Mouse (Mus musculus): ENCODE data around the gene Nsf. TPM values are rescaled to one million over a fixed set of nuclear protein-coding genes. Genes with fewer than 3 reads are reported as not detected.

The Nsf gene
- polyA plus RNA-seq, 1 experiment from 2014 or later, result 30.5 TPM

DNA sequence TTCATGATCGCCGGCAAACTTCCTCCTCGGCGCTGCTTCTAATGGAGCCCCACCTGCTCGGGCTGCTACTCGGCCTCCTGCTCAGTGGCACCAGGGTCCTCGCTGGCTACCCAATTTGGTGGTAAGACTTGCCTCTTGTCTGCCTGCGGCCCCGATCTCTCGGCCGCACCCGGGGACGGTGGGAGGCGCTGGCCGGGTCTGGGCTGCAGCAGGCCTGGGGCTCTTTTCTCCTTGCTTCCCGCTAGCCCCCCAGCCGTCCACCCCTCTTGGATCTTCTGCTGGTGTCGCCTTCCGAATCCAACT is 179.7 kb downstream of the Nsf start:
- under 1% methylated on average over 18 of the region's 19 CpGs for WGBS (ENCODE audit: insufficient replicate concordance)
- Histone ChIP-seq H3K27ac (ENCODE audit: low read depth, low read length) (no peak overlapping the region), H3K9me3 (replicated peaks; ENCODE audit: control insufficient read depth, low read length) (no peaks in the 10 kb centered on the region), H3K4me3 (ENCODE audit: low read depth, low read length) (peak overlapping the region; percentile 33), H3K27me3 (ENCODE audit: control insufficient read depth, insufficient read depth, low read length) (peaks cover 92% of the 10 kb centered on the region), H3K36me3 (ENCODE audit: control insufficient read depth, insufficient read depth, low read length) (no peaks in the 10 kb centered on the region), H3K4me1 (ENCODE audit: control insufficient read depth, insufficient read depth, low read length) (peaks cover 9% of the 10 kb centered on the region), H3K4me2 (peak overlapping the region; percentile 63), H3K9ac (ENCODE audit: low read depth, low read length) (no peak overlapping the region)
- ATAC-seq (replicated peaks; ENCODE audit: insufficient number of reproducible peaks, low FRiP score, low TSS enrichment), result no peak

DNA sequence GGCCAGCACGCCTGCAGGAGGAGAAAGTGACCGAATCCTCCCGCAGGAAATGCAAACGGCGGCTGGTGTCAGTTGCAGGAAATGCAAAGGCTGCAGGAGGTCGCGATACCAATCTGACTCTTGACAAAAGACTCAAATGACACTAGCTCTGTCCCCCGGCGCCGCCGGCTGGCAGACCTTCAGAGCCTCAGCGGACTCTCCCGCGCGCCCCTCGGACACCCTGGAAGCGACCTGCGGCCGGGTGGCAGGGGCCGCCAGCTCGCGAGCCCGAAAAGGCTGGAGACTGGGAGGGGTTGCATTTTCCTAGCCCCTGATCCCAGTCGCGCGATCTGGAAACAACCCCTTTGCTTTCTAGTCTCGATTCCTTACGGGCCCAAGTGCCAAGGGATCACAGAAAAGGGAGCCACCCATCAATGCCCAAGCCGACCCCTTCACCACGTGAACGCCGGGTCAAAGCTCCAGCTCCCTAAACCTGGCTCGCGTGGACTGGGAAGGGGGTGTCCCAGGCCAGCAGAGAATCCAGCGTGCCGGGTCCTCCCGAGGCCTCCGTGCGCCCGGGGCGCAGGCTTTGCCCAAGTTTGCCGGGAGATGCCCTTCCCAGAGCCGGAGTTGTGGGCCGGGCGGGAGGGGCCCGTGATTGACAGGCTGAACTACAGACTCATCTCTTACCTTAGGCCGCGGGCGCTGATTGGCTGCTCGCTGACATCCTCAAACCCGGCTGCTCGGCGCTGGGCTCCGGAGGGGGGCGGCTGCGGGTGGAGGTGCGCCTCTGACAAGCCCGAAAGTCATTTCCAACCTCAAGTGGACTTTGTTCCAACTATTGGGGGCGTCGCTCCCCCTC is 180.2 kb downstream of the Nsf start, which contains the start of gene Wnt3:
TSS of gene Wnt3 (plus strand) at position 764 of the 841 bp plus-strand sequence.
- under 1% methylated on average over 60 of the region's 60 CpGs for WGBS (ENCODE audit: insufficient replicate concordance)
- ATAC-seq (replicated peaks; ENCODE audit: insufficient number of reproducible peaks, low FRiP score, low TSS enrichment), result no peak
- Histone ChIP-seq H3K9ac (ENCODE audit: low read depth, low read length) (no peak within 1 kb of the TSS), H3K27ac (ENCODE audit: low read depth, low read length) (no peak within 1 kb of the TSS), H3K4me2 (peak within 1 kb of the TSS; percentile 63), H3K36me3 (ENCODE audit: control insufficient read depth, insufficient read depth, low read length) (no peaks in the 10 kb centered on the region), H3K9me3 (replicated peaks; ENCODE audit: control insufficient read depth, low read length) (no peaks in the 10 kb centered on the region), H3K4me1 (ENCODE audit: control insufficient read depth, insufficient read depth, low read length) (peaks cover 9% of the 10 kb centered on the region), H3K27me3 (ENCODE audit: control insufficient read depth, insufficient read depth, low read length) (peaks cover 92% of the 10 kb centered on the region), H3K4me3 (ENCODE audit: low read depth, low read length) (peak within 1 kb of the TSS; percentile 33)

DNA sequence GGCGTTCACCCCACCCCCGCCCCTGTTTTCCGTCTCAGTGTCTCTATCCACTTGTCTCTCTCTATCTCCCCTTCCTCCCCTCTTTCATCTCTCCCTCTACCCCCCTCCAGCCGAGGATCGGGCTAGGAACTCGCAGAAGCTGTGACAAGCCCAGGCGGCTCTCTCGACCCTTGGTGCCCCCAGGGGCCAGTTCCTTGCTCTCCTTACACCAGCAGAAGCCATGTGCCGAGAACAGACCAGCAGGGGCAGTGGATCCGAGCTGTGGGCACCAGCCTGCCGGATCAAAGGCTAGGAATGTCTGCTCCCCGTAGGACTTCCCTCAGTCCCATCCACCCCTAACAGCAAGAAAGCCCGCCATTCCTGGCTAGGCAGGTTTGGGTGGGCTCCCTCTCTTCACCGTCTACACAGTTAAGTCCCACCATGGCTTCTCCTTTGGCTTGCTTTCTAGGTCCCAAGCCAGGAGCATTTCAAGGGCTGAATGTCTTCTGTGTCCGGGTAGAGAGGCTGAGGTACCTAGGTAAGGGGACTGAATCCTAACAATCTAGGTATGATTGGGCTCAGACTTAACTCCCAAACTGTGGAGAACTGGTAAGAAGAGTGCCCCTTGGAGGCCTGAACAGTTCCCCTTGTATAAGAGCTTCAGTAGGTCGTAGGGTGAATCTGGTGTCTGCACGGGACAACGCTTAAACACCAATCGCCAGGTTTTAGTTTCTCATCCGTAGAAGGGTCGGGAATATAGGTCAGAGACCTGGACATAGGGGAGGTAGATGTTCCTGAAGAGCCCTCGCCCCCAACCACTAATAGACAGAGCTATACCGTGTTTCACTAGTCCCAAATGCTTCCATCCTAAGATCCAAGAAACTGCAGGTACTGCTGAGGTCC is 181.1 kb downstream of the Nsf start:
- H3K4me3 ChIP-seq (ENCODE audit: low read depth, low read length), result peak overlapping the region; percentile 33

More for the DNA sequence above, 181.1 kb downstream of the Nsf start:
- H3K27me3 ChIP-seq (ENCODE audit: control insufficient read depth, insufficient read depth, low read length), result peaks cover 90% of the 10 kb centered on the region
- H3K4me2 ChIP-seq, result peak overlapping the region; percentile 63
- H3K27ac ChIP-seq (ENCODE audit: low read depth, low read length), result no peak overlapping the region
- peaks cover 9% of the 10 kb centered on the region for H3K4me1 ChIP-seq (ENCODE audit: control insufficient read depth, insufficient read depth, low read length)
- WGBS (ENCODE audit: insufficient replicate concordance), result 2% methylated on average over 23 of the region's 23 CpGs
- no peaks in the 10 kb centered on the region for H3K36me3 ChIP-seq (ENCODE audit: control insufficient read depth, insufficient read depth, low read length)
- H3K9me3 ChIP-seq (replicated peaks; ENCODE audit: control insufficient read depth, low read length), result no peaks in the 10 kb centered on the region
- no peak for ATAC-seq (replicated peaks; ENCODE audit: insufficient number of reproducible peaks, low FRiP score, low TSS enrichment)
- H3K9ac ChIP-seq (ENCODE audit: low read depth, low read length), result no peak overlapping the region

Other genes with a start within 250 kb of the Nsf start
- 0.90 and 1.3 TPM in 2 replicates for gene Wnt9b, start 204.2 kb downstream of the Nsf start, polyA plus RNA-seq (2014; fragmentation: Nextera tagmentation; extraction: Ambion mirVana)
- 0.14 and 0.23 TPM in 2 replicates for gene Wnt3, start 179.9 kb downstream of the Nsf start, polyA plus RNA-seq (2014; fragmentation: Nextera tagmentation; extraction: Ambion mirVana)
- gene Arf2, start 12.7 kb upstream of the Nsf start, polyA plus RNA-seq (2014; fragmentation: Nextera tagmentation; extraction: Ambion mirVana), result 56.0 and 63.2 TPM in 2 replicates
- not detected in 2 replicates for gene Crhr1, start 178.8 kb upstream of the Nsf start, polyA plus RNA-seq (2014; fragmentation: Nextera tagmentation; extraction: Ambion mirVana)
- not detected in 2 replicates for gene Sppl2c, start 232.3 kb upstream of the Nsf start, polyA plus RNA-seq (2014; fragmentation: Nextera tagmentation; extraction: Ambion mirVana)

Data from heart, embryonic 11.5 days (tissue).